Mouse (Mus musculus) midbrain, embryonic 10.5 days (tissue): Measurements from ENCODE around the gene Slit2. TPM values are rescaled to one million over a fixed set of nuclear protein-coding genes. Genes with fewer than 3 reads are reported as not detected.

Experiments
- DNase-seq: peaks from one replicate; pipeline ENCODE4 v3.0.0-alpha.2; 2017; ENCODE audit warnings: low spot score
- H3K27ac ChIP-seq: fragments of 300-500 bp; sonication (generic); replicated peaks from 2 replicates; pipeline ENCODE4 v1.5.1; 2016; ENCODE audit warnings: mild to moderate bottlenecking
- H3K27me3 ChIP-seq: fragments of 300-500 bp; sonication (generic); 2 replicates; pipeline ENCODE4 v1.6.1; 2016; ENCODE audit warnings: low read depth, mild to moderate bottlenecking; ENCODE audit not compliant: poor library complexity, severe bottlenecking
- H3K36me3 ChIP-seq: fragments of 300-500 bp; sonication (generic); 2 replicates; pipeline ENCODE4 v1.6.1; 2016; ENCODE audit warnings: mild to moderate bottlenecking, moderate library complexity
- H3K4me1 ChIP-seq: fragments of 300-500 bp; sonication (generic); 2 replicates; pipeline ENCODE4 v1.6.1; 2016
- H3K4me3 ChIP-seq: fragments of 300-500 bp; sonication (generic); 2 replicates; pipeline ENCODE4 v1.5.1; 2016; ENCODE audit warnings: mild to moderate bottlenecking, moderate library complexity
- H3K9me3 ChIP-seq: fragments of 300-500 bp; sonication (generic); replicated peaks from 2 replicates; pipeline ENCODE4 v1.6.1; 2016; ENCODE audit warnings: mild to moderate bottlenecking
- WGBS: fragments of 180-500 bp; shearing (Covaris S2); methylation state at CpG from one replicate; pipeline ENCODE4 v1.1.7; 2016; 5-methylcytosine and 5-hydroxymethylcytosine counted together
- polyA plus RNA-seq: library from polyadenylated mRNA; unstranded; fragments of >200 nt; fragmentation: Nextera tagmentation; extraction: Ambion mirVana; gene quantifications from 2 replicates; pipeline ENCODE4 v1.2.1, GENCODE M21; 2016

Slit2 gene
- polyA plus RNA-seq, 1 experiment from 2014 or later = 45.2 TPM

GRCm38 (mm10) chr5:48081223-48081881 is 98.4 kb downstream of the Slit2 start:
- Histone ChIP-seq H3K27ac (peak overlapping the region; percentile 71), H3K4me1 (peaks cover 33% of the 10 kb centered on the region), H3K36me3 (no peaks in the 10 kb centered on the region), H3K4me3 (no peak overlapping the region), H3K9me3 (no peaks in the 10 kb centered on the region), H3K27me3 (no peaks in the 10 kb centered on the region)
- 48% methylated on average over 8 of the region's 8 CpGs for WGBS
- peak; percentile 55 for DNase-seq

DNA sequence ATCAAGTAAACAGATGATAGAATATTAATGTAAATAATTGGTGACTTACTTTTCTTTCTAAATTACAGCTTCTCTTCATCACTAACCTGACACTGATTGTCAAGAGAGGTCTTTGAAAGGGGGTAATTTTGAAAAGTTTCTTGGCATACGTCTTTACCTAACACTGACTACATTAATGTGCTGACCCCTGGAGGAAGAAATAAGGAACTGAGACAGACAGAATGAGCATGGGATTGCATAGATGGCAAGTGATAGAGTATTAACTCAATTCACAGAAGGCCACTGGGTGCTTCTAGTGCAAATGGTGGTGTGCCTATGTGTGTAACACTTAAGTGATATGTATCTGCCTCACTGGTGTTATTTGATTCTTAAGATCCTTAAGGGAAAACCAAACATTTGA is 130.5 kb downstream of the Slit2 start:
- H3K36me3 ChIP-seq = no peaks in the 10 kb centered on the region
- DNase-seq = no peak
- no peaks in the 10 kb centered on the region for H3K9me3 ChIP-seq
- H3K27ac ChIP-seq = no peak overlapping the region
- no peaks in the 10 kb centered on the region for H3K27me3 ChIP-seq
- H3K4me3 ChIP-seq = no peak overlapping the region
- 26% methylated on average over 1 of the region's 1 CpGs for WGBS
- peaks cover 6% of the 10 kb centered on the region; the same call in 1 of the 2 replicates for H3K4me1 ChIP-seq

- peaks cover 6% of the 10 kb centered on the region; the same call in 1 of the 2 replicates for H3K4me1 ChIP-seq
- no peaks in the 10 kb centered on the region for H3K27me3 ChIP-seq
- 70% methylated on average over 4 of the region's 4 CpGs for WGBS
- H3K9me3 ChIP-seq = no peaks in the 10 kb centered on the region
- H3K27ac ChIP-seq = no peak overlapping the region
- no peak overlapping the region for H3K4me3 ChIP-seq
- no peaks in the 10 kb centered on the region for H3K36me3 ChIP-seq
- no peak for DNase-seq
Measured at GRCm38 (mm10) chr5:48114969-48115537, 132.1 kb downstream of the Slit2 start.

DNA sequence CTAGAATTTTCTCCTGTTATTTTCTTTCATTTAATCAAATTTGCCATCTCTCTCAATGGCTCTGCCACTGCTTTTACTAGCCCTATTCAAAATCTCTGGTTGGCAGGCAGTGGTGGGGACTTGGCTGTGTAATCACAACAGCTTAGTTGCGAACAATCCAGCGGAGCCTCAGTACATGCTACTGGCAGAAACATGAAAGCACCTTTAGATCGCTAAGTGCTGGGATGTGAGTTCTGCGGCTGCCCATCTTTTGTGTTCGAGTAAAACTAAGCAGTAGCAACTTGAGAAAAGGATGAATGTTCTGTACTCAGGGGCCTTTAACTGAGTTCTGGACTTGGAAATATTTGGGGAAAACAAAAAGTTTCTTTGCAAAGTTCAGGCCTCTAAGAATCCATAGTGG is 139.7 kb downstream of the Slit2 start:
- DNase-seq = no peak
- WGBS = 77% methylated on average over 5 of the region's 5 CpGs

DNA sequence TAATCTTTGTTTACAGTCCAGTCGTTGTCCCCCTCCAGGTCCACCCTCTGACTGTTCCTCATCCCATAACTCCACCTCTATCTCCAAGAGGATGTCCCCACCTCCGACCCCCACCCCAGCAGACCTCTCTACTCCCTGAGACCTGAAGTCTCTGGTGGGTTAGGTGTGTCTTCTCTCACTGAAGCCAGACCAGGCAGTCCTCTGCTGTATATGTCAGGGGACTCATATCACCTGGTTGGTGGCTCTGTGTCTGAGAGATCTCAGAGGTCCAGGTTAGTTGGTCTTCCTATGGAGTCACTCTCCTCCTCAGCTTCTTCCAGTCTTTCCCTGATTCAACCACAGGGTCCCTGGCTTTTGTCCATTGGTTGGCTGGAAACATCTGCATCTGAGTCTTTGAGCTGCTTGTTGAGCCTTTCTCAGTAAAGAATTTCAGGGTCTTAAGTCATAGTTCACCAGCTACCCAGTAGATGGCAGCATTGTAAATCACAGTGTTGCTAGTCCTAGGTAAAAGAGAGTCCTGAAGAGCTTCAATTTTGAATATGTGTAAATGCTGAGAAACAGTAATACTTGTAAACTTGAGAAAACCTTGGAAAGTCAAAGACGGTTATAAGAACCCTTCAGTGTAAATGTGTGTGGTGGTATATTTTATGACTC is 143.0 kb downstream of the Slit2 start:
- Histone ChIP-seq H3K27me3 (no peaks in the 10 kb centered on the region), H3K4me1 (0 out of 2 replicates have a peak, but pooled peaks cover 3% of the 10 kb centered on the region), H3K9me3 (no peaks in the 10 kb centered on the region), H3K4me3 (no peak overlapping the region), H3K36me3 (no peaks in the 10 kb centered on the region), H3K27ac (no peak overlapping the region)
- DNase-seq = no peak
- WGBS = 76% methylated on average over 3 of the region's 3 CpGs

More for the DNA sequence above, 139.7 kb downstream of the Slit2 start:
- Histone ChIP-seq H3K36me3 (no peaks in the 10 kb centered on the region), H3K27ac (no peak overlapping the region), H3K4me1 (0 out of 2 replicates have a peak, but pooled peaks cover 3% of the 10 kb centered on the region), H3K27me3 (no peaks in the 10 kb centered on the region), H3K4me3 (no peak overlapping the region), H3K9me3 (no peaks in the 10 kb centered on the region)

- Histone ChIP-seq H3K4me3 (no peak overlapping the region), H3K4me1 (no peaks in the 10 kb centered on the region), H3K9me3 (no peaks in the 10 kb centered on the region), H3K27ac (no peak overlapping the region), H3K36me3 (no peaks in the 10 kb centered on the region), H3K27me3 (peaks cover 10% of the 10 kb centered on the region; the same call in 1 of the 2 replicates)
- WGBS = 92% methylated on average over 4 of the region's 4 CpGs
- DNase-seq = no peak
Measured at GRCm38 (mm10) chr5:48129981-48130380, 147.0 kb downstream of the Slit2 start.

- no peak for DNase-seq
Measured at GRCm38 (mm10) chr5:48136571-48136970, 153.6 kb downstream of the Slit2 start.

GRCm38 (mm10) chr5:48138849-48139487 is 156.0 kb downstream of the Slit2 start:
- 0 out of 2 replicates have a peak overlapping the region, but pooled peaks have one; percentile 2 for H3K4me3 ChIP-seq
- no peaks in the 10 kb centered on the region for H3K9me3 ChIP-seq
- 2% methylated on average over 8 of the region's 8 CpGs for WGBS
- DNase-seq = peak; percentile 45
- peak overlapping the region; percentile 55 for H3K27ac ChIP-seq
- no peaks in the 10 kb centered on the region for H3K36me3 ChIP-seq
- H3K27me3 ChIP-seq = peaks cover 80% of the 10 kb centered on the region
- peaks cover 58% of the 10 kb centered on the region for H3K4me1 ChIP-seq

More at GRCm38 (mm10) chr5:48136571-48136970, 153.6 kb downstream of the Slit2 start:
- 29% methylated on average over 3 of the region's 3 CpGs for WGBS
- H3K36me3 ChIP-seq = no peaks in the 10 kb centered on the region
- no peaks in the 10 kb centered on the region for H3K9me3 ChIP-seq
- peaks cover 61% of the 10 kb centered on the region for H3K27me3 ChIP-seq
- peaks cover 42% of the 10 kb centered on the region for H3K4me1 ChIP-seq
- H3K4me3 ChIP-seq = no peak overlapping the region
- no peak overlapping the region for H3K27ac ChIP-seq

DNA sequence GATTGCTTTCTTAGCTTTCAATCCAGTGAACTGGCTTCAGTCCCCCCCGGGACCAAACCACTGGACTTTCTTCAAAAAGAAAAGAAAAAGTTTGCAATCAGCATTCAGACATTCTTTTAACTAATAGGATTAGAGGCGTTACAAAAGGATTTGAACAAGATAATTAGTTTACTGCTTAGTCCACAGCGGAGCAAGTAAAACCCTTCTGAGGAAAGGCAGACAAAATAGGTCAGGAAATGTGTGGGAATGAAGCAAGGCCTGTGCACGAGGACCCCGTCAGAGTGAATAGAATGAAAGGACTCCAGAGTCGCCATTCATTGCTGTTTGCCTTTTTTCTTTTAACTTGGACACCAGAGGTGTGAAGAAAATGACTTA is 156.5 kb downstream of the Slit2 start:
- DNase-seq = peak; percentile 40
- peak overlapping the region; percentile 55; the same call in 1 of the 2 replicates for H3K27ac ChIP-seq
- 8% methylated on average over 6 of the region's 6 CpGs for WGBS
- H3K27me3 ChIP-seq = peaks cover 80% of the 10 kb centered on the region
- H3K36me3 ChIP-seq = no peaks in the 10 kb centered on the region
- no peaks in the 10 kb centered on the region for H3K9me3 ChIP-seq
- peaks cover 58% of the 10 kb centered on the region for H3K4me1 ChIP-seq
- H3K4me3 ChIP-seq = 0 out of 2 replicates have a peak overlapping the region, but pooled peaks have one; percentile 2

- DNase-seq = no peak
- no peaks in the 10 kb centered on the region for H3K36me3 ChIP-seq
- peaks cover 50% of the 10 kb centered on the region for H3K27me3 ChIP-seq
- H3K9me3 ChIP-seq = no peaks in the 10 kb centered on the region
- H3K4me3 ChIP-seq = no peak overlapping the region
- H3K4me1 ChIP-seq = peaks cover 18% of the 10 kb centered on the region
- H3K27ac ChIP-seq = no peak overlapping the region
- 95% methylated on average over 2 of the region's 2 CpGs for WGBS
Measured at GRCm38 (mm10) chr5:48146082-48146481, 163.1 kb downstream of the Slit2 start.

- Histone ChIP-seq H3K9me3 (no peaks in the 10 kb centered on the region), H3K27me3 (no peaks in the 10 kb centered on the region), H3K36me3 (no peaks in the 10 kb centered on the region), H3K4me3 (no peak overlapping the region), H3K27ac (no peak overlapping the region), H3K4me1 (no peaks in the 10 kb centered on the region)
- WGBS = 90% methylated on average over 3 of the region's 3 CpGs
- DNase-seq = no peak
Measured at GRCm38 (mm10) chr5:48160829-48161228, 177.9 kb downstream of the Slit2 start.

GRCm38 (mm10) chr5:48181646-48182302 is 198.8 kb downstream of the Slit2 start:
- Histone ChIP-seq H3K27me3 (no peaks in the 10 kb centered on the region), H3K36me3 (no peaks in the 10 kb centered on the region), H3K4me1 (no peaks in the 10 kb centered on the region), H3K4me3 (no peak overlapping the region), H3K27ac (no peak overlapping the region), H3K9me3 (no peaks in the 10 kb centered on the region)
- WGBS = 57% methylated on average over 9 of the region's 9 CpGs
- no peak for DNase-seq
